Mouse (Mus musculus): ENCODE results near the gene Zfp507.

The Zfp507 gene

GRCm38 (mm10) chr7:35802906-35803595 lies at the start of gene Zfp507:
Gene Zfp507, minus strand, starts transcription at chr7:35803003.
- DNase-seq, result peak; percentile 90 to 93

- DNase-seq, result no peak
Observed at GRCm38 (mm10) chr7:35850426-35850825, 47.6 kb upstream of the Zfp507 start.

- no peak for DNase-seq
Observed at GRCm38 (mm10) chr7:35848526-35848925, 45.7 kb upstream of the Zfp507 start.

GRCm38 (mm10) chr7:35840504-35840903 lies 37.7 kb upstream of the Zfp507 start:
- DNase-seq, result no peak

- peak; percentile 55 to 66 for DNase-seq
Observed at GRCm38 (mm10) chr7:35836851-35837250, 34.0 kb upstream of the Zfp507 start.

GRCm38 (mm10) chr7:35836415-35836814 lies 33.6 kb upstream of the Zfp507 start:
- no peak for DNase-seq

- DNase-seq, result no peak
Observed at GRCm38 (mm10) chr7:35830119-35830518, 27.3 kb upstream of the Zfp507 start.

GRCm38 (mm10) chr7:35823906-35824305 lies 21.1 kb upstream of the Zfp507 start:
- DNase-seq, result peak in 1 of 2 experiments; percentile 9

GRCm38 (mm10) chr7:35822320-35822719 lies 19.5 kb upstream of the Zfp507 start:
- no peak for DNase-seq

GRCm38 (mm10) chr7:35821357-35821756 lies 18.6 kb upstream of the Zfp507 start:
- no peak for DNase-seq

- peak; percentile 76 to 79 for DNase-seq
Observed at GRCm38 (mm10) chr7:35819486-35819885, 16.7 kb upstream of the Zfp507 start.

- DNase-seq, result peak in 1 of 2 experiments; percentile 14
Observed at GRCm38 (mm10) chr7:35814759-35815551, 12.2 kb upstream of the Zfp507 start.

GRCm38 (mm10) chr7:35813306-35813705 lies 10.5 kb upstream of the Zfp507 start:
- no peak for DNase-seq

- peak; percentile 39 to 58 for DNase-seq
Observed at GRCm38 (mm10) chr7:35810736-35811135, 7.9 kb upstream of the Zfp507 start.

GRCm38 (mm10) chr7:35804206-35804605 lies 1.4 kb upstream of the Zfp507 start:
- DNase-seq, result no peak

GRCm38 (mm10) chr7:35802201-35802905 lies 450 bp downstream of the Zfp507 start:
- DNase-seq, result peak in 1 of 2 experiments; percentile 12

GRCm38 (mm10) chr7:35796123-35796522 lies 6.7 kb downstream of the Zfp507 start:
- peak; percentile 41 to 48 for DNase-seq

- DNase-seq, result no peak
Observed at GRCm38 (mm10) chr7:35794145-35794664, 8.6 kb downstream of the Zfp507 start.

GRCm38 (mm10) chr7:35792150-35792848 lies 10.5 kb downstream of the Zfp507 start:
- DNase-seq, result no peak

- DNase-seq, result no peak
Observed at GRCm38 (mm10) chr7:35790926-35791325, 11.9 kb downstream of the Zfp507 start.

GRCm38 (mm10) chr7:35790201-35790600 lies 12.6 kb downstream of the Zfp507 start:
- peak in 1 of 2 experiments; percentile 48 for DNase-seq

GRCm38 (mm10) chr7:35785579-35785978 lies 17.2 kb downstream of the Zfp507 start:
- DNase-seq, result no peak
